Mouse (Mus musculus) stomach, postnatal 0 days (tissue): Measurements from ENCODE around the gene Proser3. TPM values are rescaled to one million over a fixed set of nuclear protein-coding genes. Genes with fewer than 3 reads are reported as not detected.
A peak's percentile ranks its signal among the peaks of the same experiment; 100 is the strongest.

ENCODE experiments used
- ATAC-seq: fragments of 200-750 bp; cut with Nextera tagmentation; 2 replicates; pipeline ENCODE4 v1.8.0; 2017; ENCODE audit not compliant: low FRiP score, low TSS enrichment
- DNase-seq: peaks from one replicate; pipeline ENCODE4 v3.0.0-alpha.2; 2016; ENCODE audit warnings: low spot score
- H3K27ac ChIP-seq: fragments of 300-500 bp; sonication (generic); replicated peaks from 2 replicates; pipeline ENCODE4 v1.5.1; 2014; ENCODE audit warnings: mild to moderate bottlenecking, control low read depth
- H3K27me3 ChIP-seq: fragments of 300-500 bp; sonication (generic); 2 replicates; pipeline ENCODE4 v1.6.1; 2014; ENCODE audit warnings: low read length; ENCODE audit not compliant: control insufficient read depth, insufficient read depth
- H3K36me3 ChIP-seq: fragments of 300-500 bp; sonication (generic); 2 replicates; pipeline ENCODE4 v1.6.1; 2014; ENCODE audit warnings: low read length, mixed read lengths; ENCODE audit not compliant: control insufficient read depth, insufficient read depth
- H3K4me1 ChIP-seq: fragments of 300-500 bp; sonication (generic); replicated peaks from 2 replicates; pipeline ENCODE4 v1.6.1; 2014; ENCODE audit warnings: antibody characterized with exemption; ENCODE audit not compliant: control insufficient read depth, insufficient read depth
- H3K4me2 ChIP-seq: fragments of 300-500 bp; sonication (generic); replicated peaks from 2 replicates; pipeline ENCODE4 v1.6.1; 2014; ENCODE audit warnings: low read depth, mild to moderate bottlenecking, control low read depth, moderate library complexity
- H3K4me3 ChIP-seq: fragments of 300-500 bp; sonication (generic); 2 replicates; pipeline ENCODE4 v1.5.1; 2014; ENCODE audit warnings: low read depth, low read length, control low read depth
- H3K9ac ChIP-seq: fragments of 300-500 bp; sonication (generic); 2 replicates; pipeline ENCODE4 v1.6.1; 2014; ENCODE audit warnings: mild to moderate bottlenecking, low read length, control low read depth, mixed read lengths
- H3K9me3 ChIP-seq: fragments of 300-500 bp; sonication (generic); 2 replicates; pipeline ENCODE4 v1.6.1; 2016; ENCODE audit warnings: low read length; ENCODE audit not compliant: control insufficient read depth
- CTCF ChIP-seq: IDR thresholded peaks from 2 replicates; pipeline ENCODE4 v1.5.1; 2016; ENCODE audit warnings: antibody characterized with exemption, low read depth, mild to moderate bottlenecking, moderate library complexity
- EP300 ChIP-seq: optimal IDR thresholded peaks from 2 replicates; pipeline ENCODE3; 2016; ENCODE audit warnings: antibody characterized with exemption
- WGBS: fragments of 180-500 bp; shearing (Covaris S2); extraction: QIAGEN DNeasy Blood & Tissue Kit; methylation state at CpG from one replicate; pipeline ENCODE4 v1.1.7; 2014; 5-methylcytosine and 5-hydroxymethylcytosine counted together
- polyA plus RNA-seq: library from polyadenylated mRNA; unstranded; fragments of >200 nt; fragmentation: Nextera tagmentation; extraction: Ambion mirVana; gene quantifications from 2 replicates; pipeline ENCODE4 v1.2.1, GENCODE M21; 2015

Proser3 gene
- polyA plus RNA-seq, 1 experiment from 2014 or later = 2.3 TPM

- no peak for ATAC-seq
- TF ChIP-seq CTCF = no peak
- no peak for TF ChIP-seq EP300
- Histone ChIP-seq H3K4me3 (no peak overlapping the region), H3K4me1 (no peaks in the 10 kb centered on the region), H3K36me3 (0 out of 2 replicates have a peak, but pooled peaks cover 3% of the 10 kb centered on the region), H3K9ac (no peak overlapping the region), H3K27ac (no peak overlapping the region), H3K4me2 (no peak overlapping the region), H3K27me3 (no peaks in the 10 kb centered on the region), H3K9me3 (no peaks in the 10 kb centered on the region)
- WGBS = 85% methylated on average over 2 of the region's 2 CpGs
- no peak for DNase-seq
Measured at GRCm38 (mm10) chr7:30544327-30544726, 7.8 kb downstream of the Proser3 start.

- no peaks in the 10 kb centered on the region for H3K27me3 ChIP-seq
- no peak for DNase-seq
- no peak for TF ChIP-seq EP300
- no peak for TF ChIP-seq CTCF
- no peak overlapping the region for H3K27ac ChIP-seq
- no peaks in the 10 kb centered on the region for H3K4me1 ChIP-seq
- H3K9ac ChIP-seq = no peak overlapping the region
- 0 out of 2 replicates have a peak, but pooled peaks cover 3% of the 10 kb centered on the region for H3K36me3 ChIP-seq
- ATAC-seq = no peak
- H3K4me3 ChIP-seq = no peak overlapping the region
- H3K4me2 ChIP-seq = no peak overlapping the region
- 90% methylated on average over 7 of the region's 7 CpGs for WGBS
- H3K9me3 ChIP-seq = no peaks in the 10 kb centered on the region
Measured at GRCm38 (mm10) chr7:30540572-30540971, 11.5 kb downstream of the Proser3 start.

- no peaks in the 10 kb centered on the region for H3K4me1 ChIP-seq
- peak; percentile 96 for DNase-seq
- ATAC-seq = peak; percentile 95
- H3K4me2 ChIP-seq = peak within 1 kb of the TSS; percentile 97
- H3K36me3 ChIP-seq = peaks cover 11% of the 10 kb centered on the region; the same call in 1 of the 2 replicates
- no peak within 1 kb of the TSS for H3K27ac ChIP-seq
- H3K9ac ChIP-seq = peak within 1 kb of the TSS; percentile 67
- under 1% methylated on average over 37 of the region's 84 CpGs for WGBS
- no peaks in the 10 kb centered on the region for H3K27me3 ChIP-seq
- TF ChIP-seq EP300 (no peak), CTCF (no peak)
- H3K9me3 ChIP-seq = no peaks in the 10 kb centered on the region
- peak within 1 kb of the TSS; percentile 73 for H3K4me3 ChIP-seq
Measured at GRCm38 (mm10) chr7:30534633-30535577, 17.2 kb downstream of the Proser3 start, which contains the start of gene Arhgap33. Gene Arhgap33 (minus strand): TSS chr7:30535060.

- Histone ChIP-seq H3K27ac (no peak overlapping the region), H3K9ac (peak overlapping the region; percentile 67), H3K4me1 (no peaks in the 10 kb centered on the region), H3K9me3 (no peaks in the 10 kb centered on the region), H3K4me3 (peak overlapping the region; percentile 73), H3K27me3 (no peaks in the 10 kb centered on the region), H3K4me2 (peak overlapping the region; percentile 97), H3K36me3 (peaks cover 12% of the 10 kb centered on the region; the same call in 1 of the 2 replicates)
- ATAC-seq = no peak; the same call in 1 of the 2 replicates
- DNase-seq = no peak
- TF ChIP-seq CTCF (no peak), EP300 (no peak)
- WGBS = 11% methylated on average over 25 of the region's 26 CpGs
Measured at GRCm38 (mm10) chr7:30533941-30534632, 18.0 kb downstream of the Proser3 start.

- Histone ChIP-seq H3K27me3 (no peaks in the 10 kb centered on the region), H3K4me1 (no peaks in the 10 kb centered on the region), H3K27ac (no peak overlapping the region), H3K4me2 (no peak overlapping the region), H3K4me3 (no peak overlapping the region), H3K9ac (no peak overlapping the region), H3K9me3 (no peaks in the 10 kb centered on the region), H3K36me3 (peaks cover 12% of the 10 kb centered on the region; the same call in 1 of the 2 replicates)
- no peak for TF ChIP-seq EP300
- no peak for TF ChIP-seq CTCF
- ATAC-seq (no peak), DNase-seq (no peak)
- WGBS = 64% methylated on average over 8 of the region's 8 CpGs
Measured at GRCm38 (mm10) chr7:30532931-30533330, 19.2 kb downstream of the Proser3 start.
